Mouse (Mus musculus): Measurements from ENCODE around the gene Tmem143.
"Not testable (repeated sequence)": the region's sequence is repeated elsewhere in the genome, so short reads cannot be mapped to it uniquely, and the experiment has no call there.

DNA sequence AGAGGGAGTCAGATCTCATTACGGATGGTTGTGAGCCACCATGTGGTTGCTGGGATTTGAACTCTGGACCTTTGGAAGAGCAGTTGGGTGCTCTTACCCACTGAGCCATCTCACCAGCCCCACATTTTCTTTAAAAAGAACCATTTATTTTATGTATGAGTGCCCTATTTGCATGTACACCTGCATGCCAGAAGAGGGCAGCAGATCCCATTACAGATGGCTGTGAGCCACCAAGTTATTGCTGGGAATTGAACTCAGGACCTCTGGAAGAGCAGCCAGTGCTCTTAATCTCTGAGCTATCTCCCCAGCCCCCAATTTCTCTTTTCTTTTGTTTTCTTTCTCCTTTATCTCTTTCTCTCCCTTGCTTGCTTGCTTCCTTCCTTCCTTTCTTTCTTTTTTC is 46.5 kb downstream of the Tmem143 start:
- peak; percentile 57 for TF ChIP-seq CTCF (IDR thresholded peaks at IDR 0.05)
- not testable (repeated sequence) for TF ChIP-seq EP300 (IDR thresholded peaks at IDR 0.05)
